Mouse (Mus musculus) adrenal gland, postnatal 10 days (tissue): ENCODE results near the gene Olfr721-ps1. TPM values are rescaled to one million over a fixed set of nuclear protein-coding genes. Genes with fewer than 3 reads are reported as not detected.

ENCODE experiments used
- DNase-seq: peaks from one replicate; pipeline ENCODE4 v3.0.0; 2021; ENCODE audit warnings: mixed read lengths
- long read RNA-seq, 2 experiments: library from polyadenylated mRNA; stranded (forward); transcript quantifications; one replicate each; pipeline ENCODE4 v2.0.0; 2021
- total RNA-seq, 2 experiments: library from RNA; stranded (reverse); gene quantifications; 2 replicates each; pipeline ENCODE4 v1.2.3; 2021

Olfr721-ps1 gene
- not detected for total RNA-seq
- long read RNA-seq, experiment 1 = 0 reads
- long read RNA-seq, experiment 2 = 0 reads

DNA sequence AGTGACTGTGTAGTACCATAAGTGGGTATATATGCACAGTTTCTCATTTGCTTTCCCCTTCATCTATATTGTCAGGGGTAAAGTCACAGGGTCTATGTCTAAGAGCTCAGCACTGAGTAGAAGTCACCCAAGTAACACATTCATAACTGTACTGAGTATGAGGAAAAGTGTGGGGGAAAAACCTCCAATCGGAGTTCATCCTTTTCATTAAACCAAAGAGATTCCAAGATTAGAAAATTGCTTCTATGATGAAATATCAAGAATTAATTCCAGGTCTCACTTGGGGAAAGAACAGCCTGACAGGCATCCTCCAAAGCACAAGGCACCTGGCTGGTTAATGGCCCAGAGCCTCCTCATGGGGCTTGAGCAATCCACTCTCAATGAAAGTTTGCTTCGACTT is at the start of gene Olfr721-ps1:
Olfr721-ps1 (plus strand) TSS at position 301 of the 400 bp plus-strand sequence.
- no peak for DNase-seq

DNA sequence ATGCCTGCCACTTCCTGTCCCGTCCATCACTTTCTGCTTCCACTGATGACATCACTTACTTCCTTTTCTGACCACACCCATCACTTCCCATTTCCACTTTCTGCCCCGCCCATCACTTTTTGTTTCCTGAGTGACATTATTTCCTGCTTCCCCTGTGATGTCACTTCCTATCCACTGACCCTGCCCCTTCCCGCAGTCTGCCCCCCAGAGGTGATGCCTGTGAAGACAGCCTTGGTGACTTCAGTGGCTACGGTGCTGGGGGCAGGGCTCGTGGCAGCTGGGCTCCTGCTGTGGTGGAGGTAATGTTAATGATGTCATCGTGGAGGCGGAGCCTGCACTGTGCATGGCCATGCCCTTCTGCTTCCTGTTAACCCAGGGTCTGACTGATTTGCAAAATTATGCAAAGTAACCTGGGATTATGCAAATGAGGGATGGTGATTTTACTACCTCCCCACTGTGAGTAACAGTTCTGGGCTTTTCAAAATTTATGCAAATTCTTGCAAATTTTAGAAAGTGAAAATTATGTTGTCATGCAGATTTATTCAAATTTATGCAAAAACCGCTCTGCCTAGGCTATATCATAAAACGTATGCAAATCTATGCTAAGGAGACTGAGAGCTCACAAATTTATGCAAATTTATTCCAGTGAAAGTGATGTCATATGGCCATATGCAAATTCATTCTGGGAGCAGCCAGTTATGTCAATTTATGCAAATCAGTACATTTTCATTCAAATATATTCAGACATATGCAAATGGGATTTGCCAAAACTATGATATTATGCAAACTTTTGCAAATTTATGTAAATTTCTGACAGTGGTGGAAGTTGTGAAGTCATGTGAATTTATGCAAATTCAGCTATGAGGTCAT is 49.1 kb upstream of the Olfr721-ps1 start:
- DNase-seq = no peak

DNA sequence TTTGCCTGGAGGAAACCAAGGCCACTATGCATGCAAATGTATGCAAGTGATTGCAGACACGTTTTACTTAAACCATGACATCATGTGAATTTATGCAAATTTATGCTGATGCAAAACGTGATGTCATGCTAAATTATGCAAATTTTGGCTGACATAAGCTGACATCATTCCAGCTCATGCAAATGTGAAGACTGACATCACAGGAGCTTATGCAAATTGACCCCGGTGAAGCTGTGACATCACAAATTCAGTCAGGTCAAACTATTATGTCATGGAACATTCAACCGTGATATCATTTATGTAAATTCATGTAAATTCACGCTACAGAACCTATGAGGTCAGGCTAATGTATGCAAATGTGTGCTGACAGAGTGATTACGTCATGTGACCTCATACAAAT is 48.5 kb upstream of the Olfr721-ps1 start:
- DNase-seq = no peak

DNA sequence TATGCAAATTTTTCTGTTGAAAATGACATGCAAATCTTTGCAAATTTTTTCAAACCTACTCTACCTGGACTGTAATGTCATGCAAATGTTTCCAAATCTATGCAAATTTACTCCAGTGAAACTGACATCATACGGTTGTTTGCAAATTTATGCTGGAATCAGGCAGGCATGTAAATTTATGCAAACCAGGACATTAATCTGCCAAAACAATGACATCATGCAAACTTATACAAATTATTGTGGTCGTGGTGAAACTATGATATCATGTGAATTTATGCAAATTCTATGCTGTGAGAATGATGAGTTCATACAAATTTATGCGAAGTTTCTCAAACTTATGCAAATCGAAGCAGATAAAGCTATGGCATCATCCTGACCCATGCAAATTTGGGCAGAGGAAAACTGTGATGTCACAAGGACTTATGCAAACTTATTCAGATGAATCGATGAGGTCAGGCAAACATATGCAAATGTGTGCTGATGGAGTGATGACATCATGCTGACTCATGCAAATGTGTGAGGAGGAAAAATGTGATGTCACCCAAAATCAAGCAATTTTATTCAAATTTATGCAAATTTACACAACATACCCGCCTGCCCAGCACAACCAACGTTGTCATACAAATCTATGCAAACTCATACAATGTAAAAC is 47.9 kb upstream of the Olfr721-ps1 start:
- DNase-seq = no peak

DNA sequence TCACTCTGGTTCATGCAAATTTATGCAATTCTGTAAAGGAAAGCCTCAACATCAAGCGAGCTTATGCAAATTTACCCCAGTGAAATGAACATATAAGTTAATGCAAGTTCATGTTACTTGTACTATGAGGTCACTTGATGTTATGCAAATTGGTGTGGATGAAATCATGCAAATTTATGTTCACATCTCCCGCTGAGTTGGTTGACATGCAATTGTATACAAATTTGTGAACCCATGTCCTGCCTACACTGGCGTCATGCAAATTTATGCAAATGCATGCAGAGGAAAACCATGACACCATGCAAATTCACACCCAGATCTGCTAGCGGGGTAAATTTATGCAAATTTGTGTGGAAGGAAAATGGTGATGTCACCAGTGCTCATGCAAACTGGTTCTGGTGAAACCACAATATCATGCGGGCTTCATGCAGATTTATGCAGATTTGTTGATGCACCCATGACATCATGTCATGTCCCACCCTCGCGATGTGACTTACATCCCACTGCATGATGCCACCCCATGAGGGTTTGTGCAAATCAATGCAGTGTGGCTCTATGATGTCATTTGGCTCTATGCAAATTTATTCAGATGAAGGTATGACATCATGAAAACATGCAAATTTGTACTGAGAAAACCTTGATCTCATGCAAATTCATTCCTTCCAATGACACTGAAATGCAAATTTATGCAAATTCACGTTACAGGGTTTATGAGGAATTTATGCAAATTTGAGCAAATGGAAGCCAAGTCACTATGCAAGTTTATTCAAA is 47.2 kb upstream of the Olfr721-ps1 start:
- DNase-seq = no peak

DNA sequence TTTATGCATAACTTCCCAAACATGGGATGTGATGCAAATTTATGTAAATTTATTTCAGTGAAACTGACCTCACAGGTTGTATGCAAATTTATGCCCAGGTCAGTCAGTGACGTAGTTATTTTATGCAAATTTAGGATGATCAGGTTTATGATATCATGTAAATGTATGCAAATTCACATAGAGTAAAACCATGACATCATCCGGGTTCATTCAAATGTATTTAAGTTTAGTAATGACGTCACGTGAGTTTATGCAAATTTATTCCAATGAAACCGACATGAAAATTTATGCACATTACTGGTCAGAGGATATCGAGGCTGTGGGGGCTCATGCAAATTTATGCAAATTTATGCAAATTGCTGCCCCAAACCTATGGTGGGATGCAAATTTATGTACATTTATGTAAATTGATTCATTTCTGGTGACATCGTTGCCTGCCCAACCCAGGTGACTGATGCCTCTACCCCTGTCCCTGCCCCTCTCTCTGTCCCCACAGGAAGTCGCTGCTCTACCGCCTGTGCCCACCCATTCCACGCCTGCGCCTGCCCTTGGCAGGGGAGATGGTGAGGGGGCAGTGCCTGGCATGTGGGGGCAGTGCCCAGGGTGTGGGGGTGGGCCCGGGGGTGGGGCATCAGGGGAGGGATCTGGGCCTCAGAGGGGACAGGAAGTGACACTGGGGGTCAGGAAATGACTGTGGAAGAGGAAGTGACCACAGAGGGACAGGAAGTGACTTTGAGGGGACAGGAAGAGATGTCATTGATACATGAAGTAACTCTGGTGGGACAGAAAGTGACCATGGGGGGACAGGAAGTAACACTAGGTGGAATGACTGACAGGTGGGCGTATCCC is 46.4 kb upstream of the Olfr721-ps1 start:
- no peak for DNase-seq

DNA sequence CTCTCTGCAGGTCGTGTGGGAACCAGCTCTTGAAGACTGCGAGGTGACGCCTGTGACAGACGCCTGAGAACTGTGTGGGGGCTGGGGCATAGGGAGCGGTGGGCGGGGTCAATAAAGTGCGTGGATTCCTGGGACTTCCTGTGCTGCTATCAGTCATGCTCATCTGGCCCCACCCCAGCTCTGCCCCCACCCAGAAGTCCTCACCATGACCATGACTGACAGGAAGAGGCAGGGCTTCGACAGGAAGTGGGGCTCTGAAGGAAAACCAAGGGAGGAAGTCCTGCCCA is 45.8 kb upstream of the Olfr721-ps1 start:
- DNase-seq = no peak

DNA sequence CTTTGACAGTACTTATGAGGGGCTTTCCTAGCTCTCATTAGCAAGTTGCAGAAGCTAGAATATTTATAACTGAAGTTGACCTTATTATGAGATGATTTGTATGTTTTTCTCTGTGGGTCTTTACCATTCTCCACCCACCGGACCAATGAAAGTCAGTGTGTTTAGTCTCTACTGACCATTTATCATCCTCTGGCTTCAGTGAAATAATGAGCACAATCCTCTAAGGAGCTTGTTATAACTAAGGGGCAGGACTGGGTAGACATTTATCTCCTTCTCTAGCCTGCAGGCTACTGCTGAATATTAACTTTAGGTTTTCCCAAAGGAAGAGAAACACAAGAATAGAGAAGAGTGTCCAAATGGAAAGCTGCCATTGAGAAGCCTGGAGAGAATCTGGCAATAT is 5.6 kb upstream of the Olfr721-ps1 start:
- no peak for DNase-seq

DNA sequence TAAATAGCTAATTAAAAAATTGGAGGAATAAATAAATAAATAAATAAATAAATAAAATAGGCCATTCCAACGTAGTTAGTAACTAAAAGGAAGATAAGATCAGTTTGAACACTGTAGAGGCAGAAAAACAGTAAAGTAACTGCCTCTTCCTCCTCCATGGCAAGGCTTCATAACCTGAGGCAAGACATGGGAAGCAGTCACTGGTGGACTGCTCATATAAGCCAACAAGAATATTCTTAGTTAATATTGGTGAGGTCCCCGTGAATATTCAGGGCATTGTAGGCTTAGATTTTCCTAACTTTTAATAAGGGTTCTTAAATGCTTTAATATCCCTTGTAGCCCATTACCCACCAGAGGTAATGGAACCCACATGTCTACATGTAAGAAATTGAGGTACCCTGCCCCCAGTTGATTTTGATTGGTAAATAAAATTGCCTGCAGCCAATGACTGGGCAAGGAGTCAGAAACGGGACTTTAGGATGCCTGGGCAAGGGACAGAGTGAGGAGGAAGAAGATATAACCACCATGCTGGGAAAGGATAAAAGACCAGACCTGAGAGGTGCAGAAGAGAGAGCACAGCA is 35.1 kb downstream of the Olfr721-ps1 start:
- DNase-seq = no peak

Other genes starting within 250 kb of the Olfr721-ps1 start
- not detected for gene Olfr720, start 214.5 kb upstream of the Olfr721-ps1 start, total RNA-seq
- gene Olfr31, start 78.5 kb upstream of the Olfr721-ps1 start, total RNA-seq = not detected
- gene Il3ra, start 55.0 kb upstream of the Olfr721-ps1 start, total RNA-seq = 10 to 100 TPM; 10.3 to 13.5 TPM